Mouse (Mus musculus): ENCODE data around the gene Rnf157. TPM values are rescaled to one million over a fixed set of nuclear protein-coding genes. Genes with fewer than 3 reads are reported as not detected.
"Not testable (repeated sequence)": the region's sequence is repeated elsewhere in the genome, so short reads cannot be mapped to it uniquely, and the experiment has no call there.

The Rnf157 gene
- total and polyA plus RNA-seq, 2 experiments from 2014 or later, result 56.7 to 105 TPM

DNA sequence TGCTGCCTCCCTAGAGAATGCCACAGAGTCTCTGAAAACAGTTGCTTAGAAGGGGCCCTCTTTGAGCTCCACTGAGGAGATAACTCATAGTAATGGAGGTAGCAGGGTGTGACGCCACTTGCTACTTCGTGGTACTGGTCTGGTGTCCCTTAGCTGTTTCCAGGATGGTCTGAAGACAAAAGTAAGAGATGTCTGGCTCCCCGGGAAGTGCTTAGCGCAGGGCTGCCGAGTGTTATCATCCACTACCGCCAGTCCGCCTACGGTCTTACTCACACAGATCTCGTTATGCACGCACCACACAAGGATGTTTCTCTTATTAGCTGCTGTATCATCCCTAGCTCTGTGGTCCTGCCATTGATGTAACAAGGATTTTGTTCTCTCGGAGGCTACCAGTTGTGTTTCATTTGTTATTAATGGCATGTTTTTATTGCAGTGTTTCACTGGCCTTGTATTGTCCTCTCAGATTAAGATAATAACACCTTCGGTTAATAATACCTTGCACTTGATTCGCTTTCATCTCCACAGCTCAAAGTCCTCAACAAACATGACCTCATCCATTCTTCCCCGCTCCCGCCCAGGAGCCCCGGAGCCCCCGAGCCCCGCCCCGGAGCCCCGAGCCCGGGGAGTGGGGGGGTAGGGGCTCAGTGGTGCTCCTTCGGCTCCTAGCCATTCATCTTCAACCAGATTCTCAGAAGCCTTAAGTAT, 18.0 kb upstream of the Rnf157 start:
- DNase-seq (no peak), ATAC-seq (no peak)
- no peak for TF ChIP-seq CTCF (IDR thresholded peaks at IDR 0.05; ENCODE audit: low read depth)
- Histone ChIP-seq H3K4me2 (ENCODE audit: low read depth) (no peak overlapping the region), H3K36me3 (ENCODE audit: insufficient read depth) (no peaks in the 10 kb centered on the region), H3K9me3 (ENCODE audit: low read length) (no peaks in the 10 kb centered on the region), H3K4me3 (ENCODE audit: low read depth, low read length) (no peak overlapping the region), H3K27me3 (ENCODE audit: insufficient read depth, low read length) (no peaks in the 10 kb centered on the region; the same call in 1 of the 2 replicates), H3K27ac (ENCODE audit: low read depth, low read length) (no peak overlapping the region), H3K9ac (no peak overlapping the region), H3K4me1 (ENCODE audit: insufficient read depth) (no peaks in the 10 kb centered on the region)
- WGBS, result 29% methylated on average over 22 of the region's 22 CpGs

DNA sequence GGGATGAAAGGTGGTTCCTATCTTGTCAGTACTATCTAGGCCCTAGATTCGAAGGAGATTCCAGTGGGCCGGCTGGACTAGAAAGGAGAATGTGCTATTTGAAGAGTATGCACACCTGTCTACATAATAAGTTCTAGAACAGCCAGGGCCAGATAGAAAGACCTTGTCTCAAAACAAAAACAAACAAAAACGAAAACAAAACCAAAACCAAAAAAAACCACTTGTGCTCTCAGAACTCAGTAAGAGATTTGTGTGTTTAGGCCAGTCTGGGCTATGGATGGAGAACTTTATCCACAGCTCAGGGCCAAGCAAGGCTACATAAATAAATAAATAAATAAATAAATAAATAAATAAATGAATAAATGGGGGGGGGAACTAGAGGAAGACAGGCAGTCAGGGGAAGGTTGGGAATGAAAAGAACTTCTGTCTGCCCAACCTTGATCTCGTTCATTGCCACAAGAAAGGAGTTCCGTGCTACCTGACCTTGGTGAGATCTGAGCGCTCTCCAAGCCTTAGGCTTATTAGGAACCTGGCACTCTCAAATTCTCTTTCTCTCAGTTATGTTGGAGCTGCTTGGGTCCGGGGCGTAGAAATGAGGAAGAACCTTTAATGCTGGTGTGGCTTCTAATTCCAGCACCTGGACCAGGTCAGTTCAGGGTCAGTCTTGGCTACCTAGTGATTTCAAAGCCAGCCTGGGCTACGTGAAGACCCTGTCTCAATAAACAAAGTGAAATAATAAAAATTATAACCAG, 17.2 kb upstream of the Rnf157 start:
- H3K4me2 ChIP-seq (ENCODE audit: low read depth), result no peak overlapping the region
- H3K4me1 ChIP-seq (ENCODE audit: insufficient read depth), result no peaks in the 10 kb centered on the region
- H3K27ac ChIP-seq (ENCODE audit: low read depth, low read length), result no peak overlapping the region
- no peaks in the 10 kb centered on the region for H3K36me3 ChIP-seq (ENCODE audit: insufficient read depth)
- H3K4me3 ChIP-seq (ENCODE audit: low read depth, low read length), result no peak overlapping the region
- 86% methylated on average over 9 of the region's 9 CpGs for WGBS
- no peaks in the 10 kb centered on the region; the same call in 1 of the 2 replicates for H3K27me3 ChIP-seq (ENCODE audit: insufficient read depth, low read length)
- no peak overlapping the region for H3K9ac ChIP-seq
- no peak for ATAC-seq
- H3K9me3 ChIP-seq (ENCODE audit: low read length), result no peaks in the 10 kb centered on the region
- no peak for DNase-seq
- TF ChIP-seq CTCF (IDR thresholded peaks at IDR 0.05; ENCODE audit: low read depth), result no peak

DNA sequence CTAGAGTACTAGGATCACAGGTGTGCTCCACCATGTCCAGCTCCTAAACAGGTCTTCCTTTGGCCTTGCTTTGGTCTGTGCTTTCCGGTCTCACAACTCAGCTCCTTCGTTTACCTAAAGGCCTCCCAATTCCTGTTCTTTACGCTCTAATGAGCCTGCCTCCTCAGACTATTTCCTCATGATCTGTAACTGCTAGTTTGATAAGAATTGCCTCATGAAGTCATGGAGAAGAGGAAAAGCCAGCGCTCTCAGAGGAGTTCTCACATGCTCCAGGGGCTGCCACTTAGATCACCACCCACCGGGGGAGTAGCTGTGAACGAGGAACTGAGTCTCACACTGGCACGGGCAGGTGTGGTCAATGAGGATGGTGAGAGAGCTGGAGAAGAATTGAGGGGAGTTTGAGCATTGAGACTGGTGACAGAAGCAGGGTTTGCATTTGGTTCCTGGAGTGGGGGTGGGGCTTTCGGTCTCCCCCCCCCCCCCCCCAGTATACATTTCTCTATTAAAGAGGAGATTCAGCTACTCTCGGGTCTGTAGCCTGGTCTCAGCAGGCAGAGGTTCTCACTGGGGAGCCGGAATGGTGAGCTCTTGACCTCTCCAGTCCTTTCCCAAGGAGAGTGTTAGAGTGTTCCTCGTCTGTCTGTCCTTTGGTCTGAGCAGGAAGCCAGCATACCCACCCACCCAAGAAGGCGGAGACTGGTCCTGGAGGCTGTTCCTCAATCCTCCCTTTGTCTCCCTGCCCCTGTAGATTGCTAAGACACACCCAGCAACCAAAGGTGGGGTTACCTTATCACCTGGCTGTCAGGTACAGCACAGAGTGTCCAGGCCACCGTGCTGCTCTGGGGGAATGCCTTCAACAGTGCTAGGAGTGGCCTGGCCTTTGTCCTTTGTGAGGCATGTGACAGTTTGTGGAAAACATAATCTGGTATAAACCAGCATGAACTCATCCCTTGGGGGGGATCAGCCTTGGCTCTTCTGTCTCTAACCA, 16.3 kb upstream of the Rnf157 start:
- Histone ChIP-seq H3K9ac (no peak overlapping the region), H3K27ac (ENCODE audit: low read depth, low read length) (no peak overlapping the region), H3K4me3 (ENCODE audit: low read depth, low read length) (no peak overlapping the region), H3K27me3 (ENCODE audit: insufficient read depth, low read length) (no peaks in the 10 kb centered on the region; the same call in 1 of the 2 replicates), H3K4me2 (ENCODE audit: low read depth) (no peak overlapping the region), H3K36me3 (ENCODE audit: insufficient read depth) (no peaks in the 10 kb centered on the region), H3K9me3 (ENCODE audit: low read length) (no peaks in the 10 kb centered on the region), H3K4me1 (ENCODE audit: insufficient read depth) (no peaks in the 10 kb centered on the region)
- no peak for TF ChIP-seq CTCF (IDR thresholded peaks at IDR 0.05; ENCODE audit: low read depth)
- WGBS, result 57% methylated on average over 12 of the region's 13 CpGs
- no peak for ATAC-seq
- DNase-seq, result no peak

DNA sequence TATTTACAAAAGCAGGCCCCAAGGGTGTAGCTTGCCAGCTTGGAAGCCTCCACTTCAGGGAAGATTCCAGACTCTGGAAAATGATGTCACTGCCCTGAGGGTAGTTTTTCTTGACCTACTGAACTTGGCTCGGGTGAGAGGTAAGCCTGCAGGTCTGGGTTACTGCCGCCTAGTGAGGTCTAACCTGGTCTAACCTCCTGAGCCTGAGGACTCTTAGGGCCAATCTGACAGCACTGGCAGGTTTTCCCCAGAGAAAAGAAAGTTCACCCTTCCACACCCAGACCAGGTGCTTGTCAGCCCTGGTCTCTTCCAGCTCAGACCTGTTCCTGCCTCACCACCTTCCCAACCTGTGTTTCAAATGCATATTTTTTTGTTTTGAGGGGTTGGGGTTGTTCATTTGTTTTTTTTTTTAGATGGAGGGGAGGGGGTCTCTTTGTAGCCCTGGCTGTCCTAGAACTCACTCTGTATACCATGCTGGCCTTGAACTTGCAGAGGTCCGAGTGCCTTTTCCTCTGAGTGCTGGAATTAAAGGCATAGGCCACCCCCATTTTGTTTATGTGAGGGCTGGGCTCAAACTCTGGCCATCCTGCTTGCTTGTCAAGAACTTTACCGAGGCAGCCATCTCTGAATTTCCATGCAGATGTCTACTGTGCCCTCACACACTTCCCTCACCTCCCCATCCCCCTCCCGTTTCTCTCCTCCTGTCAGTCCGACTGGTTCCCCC, 14.2 kb upstream of the Rnf157 start:
- TF ChIP-seq CTCF (IDR thresholded peaks at IDR 0.05; ENCODE audit: low read depth), result no peak
- Histone ChIP-seq H3K36me3 (ENCODE audit: insufficient read depth) (no peaks in the 10 kb centered on the region), H3K27me3 (ENCODE audit: insufficient read depth, low read length) (no peaks in the 10 kb centered on the region; the same call in 1 of the 2 replicates), H3K9me3 (ENCODE audit: low read length) (no peaks in the 10 kb centered on the region), H3K4me1 (ENCODE audit: insufficient read depth) (no peaks in the 10 kb centered on the region), H3K4me3 (ENCODE audit: low read depth, low read length) (no peak overlapping the region), H3K9ac (no peak overlapping the region), H3K4me2 (ENCODE audit: low read depth) (no peak overlapping the region), H3K27ac (ENCODE audit: low read depth, low read length) (no peak overlapping the region)
- DNase-seq (no peak), ATAC-seq (no peak)
- 84% methylated on average over 6 of the region's 6 CpGs for WGBS

DNA sequence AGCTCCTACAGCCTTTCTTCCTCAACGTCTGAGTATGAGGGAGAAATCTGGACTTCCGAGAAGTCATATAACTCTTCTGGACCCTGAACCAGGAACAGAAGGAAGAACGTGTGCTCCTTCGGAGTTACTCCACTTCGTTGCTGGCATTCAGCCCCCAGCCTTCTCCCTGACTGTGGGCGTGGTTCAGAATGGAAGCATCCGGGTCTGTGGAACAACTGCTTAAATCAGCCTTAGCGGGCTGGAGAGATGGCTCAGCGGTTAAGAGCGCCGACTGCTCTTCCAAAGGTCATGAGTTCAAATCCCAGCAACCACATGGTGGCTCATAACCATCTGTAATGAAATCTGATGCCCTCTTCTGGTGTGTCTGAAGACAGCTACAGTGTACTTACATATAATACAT, 13.5 kb upstream of the Rnf157 start:
- not testable (repeated sequence) for H3K4me2 ChIP-seq (ENCODE audit: low read depth); H3K27ac ChIP-seq (ENCODE audit: low read depth, low read length); H3K9me3 ChIP-seq (ENCODE audit: low read length); ATAC-seq; H3K4me1 ChIP-seq (ENCODE audit: insufficient read depth); DNase-seq; H3K27me3 ChIP-seq (ENCODE audit: insufficient read depth, low read length); H3K36me3 ChIP-seq (ENCODE audit: insufficient read depth); H3K9ac ChIP-seq; H3K4me3 ChIP-seq (ENCODE audit: low read depth, low read length)
- 86% methylated on average over 11 of the region's 11 CpGs for WGBS

DNA sequence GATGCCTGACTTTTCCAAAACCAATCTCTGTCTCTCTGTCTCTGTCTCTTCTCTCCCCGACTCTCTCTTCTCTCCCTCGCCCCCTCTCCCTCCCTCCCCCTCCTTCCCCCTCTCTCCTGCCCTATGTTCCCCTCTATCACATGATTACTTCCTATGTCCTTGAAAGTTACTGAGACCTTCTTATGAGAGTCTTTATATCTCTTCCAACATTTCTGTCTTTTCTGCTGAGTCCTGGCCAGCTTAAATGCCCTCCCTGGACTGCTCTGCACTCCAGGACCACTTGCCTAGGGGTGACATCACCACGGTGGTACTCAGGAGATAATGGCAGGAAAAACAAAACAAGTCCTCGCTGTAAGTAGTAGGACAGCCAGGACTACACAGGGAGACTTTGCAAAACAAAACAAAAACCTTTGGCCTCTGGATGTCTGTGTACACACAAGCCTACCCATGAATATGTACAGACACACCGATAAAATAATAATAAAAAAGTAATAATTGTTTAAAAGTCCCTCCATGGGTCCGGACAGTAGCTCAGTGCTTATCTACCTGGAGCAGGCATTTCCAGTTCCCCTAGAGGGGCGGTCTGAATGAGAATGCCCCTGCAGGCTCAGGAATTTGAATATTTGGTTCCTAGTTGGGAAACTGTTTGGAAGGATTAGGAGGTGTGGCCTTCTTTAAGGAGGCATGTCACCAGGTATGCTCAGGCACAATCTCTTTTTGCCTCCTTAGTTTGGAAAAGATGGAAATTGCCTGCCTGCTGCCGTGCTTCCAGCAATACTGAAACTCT, 12.0 kb upstream of the Rnf157 start:
- Histone ChIP-seq H3K27me3 (ENCODE audit: insufficient read depth, low read length) (no peaks in the 10 kb centered on the region), H3K27ac (ENCODE audit: low read depth, low read length) (no peak overlapping the region), H3K36me3 (ENCODE audit: insufficient read depth) (no peaks in the 10 kb centered on the region), H3K4me3 (ENCODE audit: low read depth, low read length) (no peak overlapping the region), H3K9ac (no peak overlapping the region), H3K4me1 (ENCODE audit: insufficient read depth) (no peaks in the 10 kb centered on the region), H3K9me3 (ENCODE audit: low read length) (no peaks in the 10 kb centered on the region), H3K4me2 (ENCODE audit: low read depth) (no peak overlapping the region)
- WGBS, result 54% methylated on average over 8 of the region's 8 CpGs
- DNase-seq, result no peak
- TF ChIP-seq CTCF (IDR thresholded peaks at IDR 0.05; ENCODE audit: low read depth), result no peak
- no peak for ATAC-seq
